Mouse (Mus musculus) leukemia stem cell, adult 10-12 weeks (primary cell): ENCODE measurements around the gene Ckap5. TPM values are rescaled to one million over a fixed set of nuclear protein-coding genes. Genes with fewer than 3 reads are reported as not detected.

Source experiments
- polyA plus RNA-seq: library from polyadenylated mRNA; stranded (reverse); fragments of >175 nt; gene quantifications from 2 replicates; pipeline ENCODE4 v1.2.3, GENCODE M21; 2012; ENCODE audit warnings: low replicate concordance

Gene Ckap5
- polyA plus RNA-seq, result 1.2 and 1.9 TPM in 2 replicates

DNA sequence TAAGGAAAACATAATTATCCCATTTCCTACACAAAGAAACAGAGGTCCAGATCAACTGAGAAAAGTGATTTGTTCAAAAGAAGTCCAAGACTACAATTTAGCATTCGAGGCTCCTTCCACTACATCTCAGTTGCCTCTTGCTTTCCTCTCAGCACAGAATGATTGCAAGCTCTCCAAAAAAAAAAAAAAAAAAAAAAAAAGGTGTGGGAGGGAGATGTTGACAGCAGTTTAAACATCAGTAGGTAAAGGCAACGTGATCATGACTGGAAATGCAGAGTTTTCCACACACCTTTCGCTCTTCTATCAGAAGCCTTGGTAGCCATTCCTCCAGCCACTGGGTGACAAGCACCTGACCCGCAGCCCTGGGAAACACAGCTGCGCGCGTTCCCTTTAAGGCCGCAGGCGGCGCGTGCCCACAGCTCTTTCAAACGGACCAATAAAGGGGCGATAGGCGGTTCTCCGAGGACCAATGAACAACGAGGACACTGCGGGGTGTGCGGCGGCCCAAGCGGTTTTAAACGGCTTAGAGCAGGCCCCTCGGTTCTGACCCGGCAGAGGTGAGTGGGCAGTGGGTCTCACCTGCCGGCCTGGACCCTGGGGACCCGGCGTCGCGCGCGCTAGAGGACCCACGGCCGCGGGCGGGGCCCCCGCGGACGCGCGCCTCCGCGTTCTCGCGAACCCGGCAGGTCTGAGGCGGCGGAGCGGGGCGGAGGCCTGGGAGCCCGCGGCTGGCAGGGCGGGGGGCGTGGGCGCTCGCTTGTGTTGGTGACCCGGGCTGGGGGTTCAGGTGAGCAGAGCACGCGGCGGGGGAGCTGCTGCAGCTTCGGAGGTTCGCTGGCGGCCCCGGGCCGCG lies at the start of gene Ckap5:
Gene Ckap5, plus strand, starts transcription at position 469 of the 853 bp plus-strand sequence.

DNA sequence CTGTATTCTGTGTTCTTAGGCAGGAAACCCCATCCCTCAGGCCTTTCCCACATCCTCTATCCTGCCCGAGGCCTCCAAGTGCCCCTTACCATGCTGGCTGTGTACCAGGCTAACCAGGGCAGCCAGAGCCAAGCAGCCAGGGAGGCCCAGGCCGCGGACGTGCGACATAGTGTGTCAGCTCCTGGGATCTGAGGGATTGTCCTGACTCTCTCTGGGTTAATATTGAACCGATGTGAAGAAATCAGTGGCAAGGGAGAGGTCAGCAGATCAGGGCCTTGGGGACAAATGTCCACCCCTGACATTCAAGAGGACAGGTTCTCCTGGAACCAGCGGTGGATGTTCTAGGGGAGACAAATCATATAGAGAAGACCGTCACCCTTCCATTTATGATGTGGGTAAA lies 109.7 kb downstream of the Ckap5 start, which contains the start of gene F2:
Gene F2, minus strand, starts transcription at position 186 of the 400 bp plus-strand sequence.

DNA sequence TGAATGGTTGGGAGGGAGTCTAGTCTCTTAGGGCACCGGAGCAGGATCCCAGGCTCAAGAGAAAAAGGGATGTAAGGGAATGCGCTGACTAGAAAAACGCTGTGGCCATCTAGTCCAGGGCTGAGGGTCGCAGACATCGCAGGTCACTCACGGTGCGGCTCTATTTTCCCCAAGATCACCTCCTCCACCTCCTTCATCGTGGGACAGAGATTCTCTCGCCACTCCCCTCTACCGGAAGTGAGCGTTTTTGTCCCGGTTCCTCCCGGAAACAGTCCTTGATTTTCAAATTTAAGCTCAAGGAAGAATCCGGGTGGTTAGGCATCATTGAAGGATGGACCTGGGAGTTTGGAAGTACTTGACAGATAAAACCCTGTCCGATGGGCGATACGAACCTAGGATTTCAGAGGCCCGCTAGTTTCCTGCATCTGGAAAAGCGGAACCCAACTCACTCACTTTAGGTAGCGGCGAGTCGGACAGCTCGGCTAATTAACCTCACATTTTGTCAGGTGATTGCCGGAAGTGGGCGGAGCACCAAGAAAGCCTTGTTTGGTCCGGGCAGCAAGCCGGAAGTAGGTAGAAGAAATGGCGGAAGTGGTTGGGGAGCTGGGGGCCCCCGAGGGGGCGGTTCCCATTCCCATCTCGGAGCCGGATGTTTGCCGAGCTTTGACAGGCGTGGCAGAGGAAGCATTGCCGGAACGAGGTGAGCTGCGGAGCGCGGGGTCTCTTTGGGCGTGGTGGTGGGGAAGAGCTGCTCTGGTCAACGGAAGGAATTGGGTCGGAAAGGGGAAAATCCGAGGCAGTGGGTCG lies 123.2 kb downstream of the Ckap5 start, which contains the start of the genes Zfp408 and Arhgap1:
Gene Zfp408, minus strand, starts transcription at position 239 of the 807 bp plus-strand sequence.
Gene Arhgap1, plus strand, starts transcription at position 308 of the 807 bp plus-strand sequence.

Other genes with a start within 250 kb of the Ckap5 start
- gene 1110051M20Rik, start 82.1 kb upstream of the Ckap5 start, polyA plus RNA-seq, result 3.9 and 5.0 TPM in 2 replicates
- 0.05 and 0.15 TPM in 2 replicates for gene Lrp4, start 69.3 kb upstream of the Ckap5 start, polyA plus RNA-seq
- not detected in 2 replicates for gene F2, start 109.7 kb downstream of the Ckap5 start, polyA plus RNA-seq
- gene Zfp408, start 123.0 kb downstream of the Ckap5 start, polyA plus RNA-seq, result 10.3 and 15.6 TPM in 2 replicates
- 9.2 and 57.2 TPM in 2 replicates for gene Arhgap1, start 123.1 kb downstream of the Ckap5 start, polyA plus RNA-seq
- gene Atg13, start 183.8 kb downstream of the Ckap5 start, polyA plus RNA-seq, result 21.6 and 48.3 TPM in 2 replicates
- gene Harbi1, start 184.1 kb downstream of the Ckap5 start, polyA plus RNA-seq, result 0.07 and 0.93 TPM in 2 replicates
- gene Ambra1, start 203.4 kb downstream of the Ckap5 start, polyA plus RNA-seq, result 30.4 and 31.8 TPM in 2 replicates